Mouse (Mus musculus) embryo, embryonic 10 days (tissue): ENCODE results near the gene Tmbim6.
"Not testable (repeated sequence)": the region's sequence is repeated elsewhere in the genome, so short reads cannot be mapped to it uniquely, and the experiment has no call there.

Source experiments
- DNase-seq: peaks from one replicate; pipeline ENCODE4 v3.0.0-alpha.2; 2015; ENCODE audit warnings: low spot score

Tmbim6 gene

DNA sequence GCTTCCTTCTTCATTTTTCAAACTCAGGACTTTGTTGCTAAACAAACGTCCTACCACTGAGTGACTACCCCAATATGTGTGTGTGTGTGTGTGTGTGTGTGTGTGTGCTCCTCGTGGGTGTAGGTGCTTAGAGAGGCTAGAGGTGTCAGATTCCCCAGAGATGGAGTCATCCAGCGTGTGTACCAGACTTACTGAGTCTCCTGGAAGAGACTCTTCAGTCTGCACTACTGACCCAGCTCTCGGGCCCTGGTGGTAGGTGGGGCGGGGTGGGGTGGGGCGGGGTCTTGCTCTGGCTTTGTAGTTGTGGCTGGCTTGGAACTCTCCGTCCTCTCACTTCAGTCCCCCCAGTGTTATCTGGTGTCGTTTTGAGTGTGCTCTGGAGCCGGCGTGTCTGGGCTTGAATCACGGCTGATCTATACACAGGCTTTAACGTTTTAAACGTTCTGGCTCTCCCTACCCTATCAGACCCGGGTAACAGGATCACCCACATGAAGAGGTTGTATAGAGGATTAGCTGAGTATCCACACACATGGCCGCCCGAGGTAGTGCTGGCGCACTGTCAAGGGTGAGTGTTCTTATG lies 25.1 kb downstream of the Tmbim6 start:
- no peak for DNase-seq

DNA sequence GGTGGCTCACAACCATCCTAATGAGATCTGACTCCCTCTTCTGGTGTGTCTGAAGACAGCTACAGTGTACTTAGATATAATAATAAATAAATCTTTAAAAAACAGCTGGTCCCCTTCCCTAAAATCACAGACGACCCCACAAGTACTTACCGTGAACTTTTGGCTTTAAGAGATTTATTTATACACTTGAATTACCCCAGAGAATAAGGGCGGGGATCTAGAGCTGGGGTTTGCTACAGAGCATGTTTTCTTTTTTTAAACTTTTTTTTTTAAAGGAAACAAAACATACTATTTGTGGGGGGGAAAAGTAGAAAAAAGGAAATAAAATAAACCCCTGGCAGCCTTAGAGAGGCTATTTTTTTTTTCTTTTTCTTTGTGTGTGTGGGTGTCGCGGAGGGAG lies 27.4 kb downstream of the Tmbim6 start:
- DNase-seq = no peak

DNA sequence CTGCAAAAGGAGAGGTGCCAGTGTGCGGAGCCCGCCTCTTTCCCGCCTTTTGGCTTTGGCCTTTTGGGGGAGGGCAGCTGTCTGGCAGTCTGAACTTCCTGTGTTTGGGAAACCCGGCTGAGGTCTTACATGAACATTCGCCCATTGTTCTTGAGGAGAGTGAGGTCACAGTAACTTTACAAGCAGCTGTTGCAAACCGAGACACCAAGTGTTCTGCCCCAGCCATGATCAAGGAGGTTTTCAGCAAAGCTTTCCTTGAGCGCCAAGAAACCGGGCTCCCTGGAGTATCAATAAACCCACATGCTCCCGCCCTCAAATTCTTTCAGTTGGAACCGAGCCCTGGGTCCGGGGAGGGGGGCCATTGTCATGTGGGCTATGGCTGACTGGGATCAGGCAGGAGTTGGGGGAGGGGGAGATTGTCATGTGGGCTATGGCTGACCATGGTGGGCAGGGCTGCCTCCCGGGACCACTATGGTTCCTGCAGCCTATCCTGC lies 27.9 kb downstream of the Tmbim6 start:
- peak; percentile 87 for DNase-seq

DNA sequence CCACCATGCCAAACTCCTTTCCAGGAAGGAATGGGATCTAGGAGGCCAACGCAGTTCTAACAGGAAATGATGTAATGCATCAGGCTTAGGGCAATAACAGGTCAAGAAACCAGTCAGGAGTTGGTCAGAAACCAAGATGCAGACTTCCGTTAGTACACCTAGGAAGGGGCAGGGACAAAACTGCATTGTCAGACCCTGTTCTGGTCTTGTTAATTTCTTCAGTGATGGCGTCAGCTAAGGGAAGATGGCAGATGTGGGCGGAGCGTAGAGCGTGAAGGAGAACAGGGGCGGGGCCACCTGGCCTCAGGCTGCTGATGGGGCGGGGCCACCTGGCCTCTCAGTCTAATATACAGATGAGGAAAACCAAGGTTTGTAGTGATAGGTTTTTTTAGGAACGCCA lies 28.5 kb downstream of the Tmbim6 start:
- no peak for DNase-seq

DNA sequence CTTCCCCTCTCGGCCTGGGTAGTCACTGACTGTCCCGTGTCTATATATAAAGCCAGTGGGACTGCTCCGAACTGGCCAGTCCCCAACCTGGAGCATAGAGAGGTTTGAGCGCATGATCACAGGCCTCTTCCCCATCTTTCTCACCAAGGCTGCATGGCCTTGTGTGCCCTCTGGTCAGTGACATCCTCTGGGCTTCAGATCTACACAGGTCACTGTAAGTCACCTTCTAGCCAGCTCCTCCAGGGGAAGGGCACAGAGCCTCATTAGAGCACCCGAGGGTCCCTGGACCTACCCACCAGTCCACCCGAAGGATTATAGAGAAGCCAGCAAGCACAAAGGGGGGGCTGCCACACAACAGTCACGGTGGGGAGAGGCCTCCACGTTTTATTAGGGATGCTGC lies 29.0 kb downstream of the Tmbim6 start:
- no peak for DNase-seq

DNA sequence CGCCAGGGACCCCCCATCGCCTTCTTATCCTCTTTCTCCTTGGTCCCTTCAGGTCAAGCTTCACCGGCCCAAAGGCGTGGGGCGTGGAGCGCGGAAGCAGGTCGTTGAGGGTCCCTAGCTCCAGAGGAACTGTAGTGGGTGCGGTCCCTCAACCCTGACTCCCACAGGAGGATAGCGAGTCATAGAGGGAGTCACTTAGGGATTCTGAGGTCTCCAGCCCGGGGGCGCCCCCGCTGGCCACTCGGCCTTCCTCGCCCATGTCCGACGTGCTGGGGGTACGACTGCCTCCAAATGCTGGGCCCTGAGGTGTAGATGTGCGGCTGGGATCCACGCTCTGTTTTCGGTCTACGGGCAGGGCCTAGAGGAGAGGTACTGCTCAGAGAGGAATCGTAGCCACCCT lies 29.9 kb downstream of the Tmbim6 start:
- DNase-seq = no peak

DNA sequence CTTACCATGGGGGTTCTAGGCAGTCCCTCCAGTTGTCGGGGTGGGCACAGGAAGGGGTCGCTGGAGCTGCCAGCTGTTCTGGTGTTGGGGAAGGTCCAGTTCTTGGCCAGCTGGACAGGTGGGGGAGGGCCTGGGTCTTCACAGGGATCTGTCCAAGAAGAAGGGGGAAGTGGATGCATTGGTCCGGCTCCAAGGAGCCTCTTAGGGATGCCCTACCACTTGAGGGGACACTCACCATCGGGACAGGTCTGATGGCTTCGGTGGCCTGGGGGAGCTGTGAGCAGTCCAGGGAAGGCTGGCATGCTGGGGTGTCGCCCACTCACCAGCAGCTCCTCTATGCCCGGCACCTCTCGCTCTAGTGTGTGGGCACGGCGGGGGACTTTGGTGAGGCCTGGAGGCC lies 30.4 kb downstream of the Tmbim6 start:
- no peak for DNase-seq

DNA sequence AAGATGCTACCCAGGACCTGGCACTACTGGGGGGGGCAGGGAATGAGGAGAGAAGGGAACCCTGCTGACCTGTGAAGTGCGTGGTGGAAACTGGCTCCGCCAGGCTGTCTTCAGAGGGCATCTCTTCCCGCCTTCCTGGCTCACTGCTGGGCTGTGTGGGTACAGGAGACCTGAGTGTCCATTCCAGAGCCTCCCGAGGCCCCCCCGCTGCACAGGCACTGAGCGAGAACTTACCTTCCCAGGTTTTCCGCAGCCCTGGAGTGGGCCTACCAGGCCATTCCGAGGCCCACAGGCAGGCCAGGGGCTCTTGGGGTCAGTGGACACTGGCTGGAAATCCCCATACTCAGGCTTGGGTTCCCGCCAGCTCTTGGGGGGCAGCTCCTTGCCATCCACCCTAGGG lies 31.2 kb downstream of the Tmbim6 start:
- DNase-seq = no peak

DNA sequence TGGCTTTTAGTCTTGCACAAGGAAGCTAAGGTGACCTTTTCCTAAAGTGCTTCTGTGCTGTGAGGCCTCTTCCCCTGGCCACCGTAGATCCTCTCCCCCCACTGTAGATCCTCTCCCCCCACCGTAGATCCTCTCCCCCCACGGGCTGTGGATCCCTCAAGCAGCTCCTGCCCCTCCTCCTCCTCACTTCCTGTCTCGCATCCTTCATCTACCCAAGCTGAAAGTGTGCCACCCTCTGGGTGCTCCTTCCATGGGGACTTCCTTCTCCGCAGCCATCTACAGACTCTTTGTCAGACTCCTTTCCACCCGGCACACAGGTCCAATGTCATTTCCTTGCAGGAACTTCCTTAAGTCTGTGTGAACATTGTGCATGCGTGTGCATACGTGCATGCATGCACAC lies 37.7 kb downstream of the Tmbim6 start:
- DNase-seq = no peak

DNA sequence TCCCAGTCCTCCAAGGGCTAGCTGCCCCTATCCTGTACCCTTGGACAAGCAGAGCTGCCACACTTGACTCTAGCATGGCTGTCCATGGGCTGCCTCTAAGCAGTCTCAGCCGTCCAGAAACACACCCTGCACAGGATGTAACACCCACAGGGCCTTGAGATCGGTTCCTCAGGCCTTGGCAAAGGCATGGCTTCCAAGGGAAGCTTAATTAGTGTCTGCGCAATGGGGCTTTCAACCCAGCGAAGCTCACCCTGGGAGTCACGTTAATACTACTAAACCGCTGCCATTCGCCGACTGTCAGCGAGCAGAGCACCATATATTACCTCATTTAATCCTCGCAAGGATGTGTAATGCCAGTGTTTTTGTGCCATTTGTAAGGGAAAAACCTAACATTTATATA lies 38.4 kb downstream of the Tmbim6 start:
- DNase-seq = no peak

DNA sequence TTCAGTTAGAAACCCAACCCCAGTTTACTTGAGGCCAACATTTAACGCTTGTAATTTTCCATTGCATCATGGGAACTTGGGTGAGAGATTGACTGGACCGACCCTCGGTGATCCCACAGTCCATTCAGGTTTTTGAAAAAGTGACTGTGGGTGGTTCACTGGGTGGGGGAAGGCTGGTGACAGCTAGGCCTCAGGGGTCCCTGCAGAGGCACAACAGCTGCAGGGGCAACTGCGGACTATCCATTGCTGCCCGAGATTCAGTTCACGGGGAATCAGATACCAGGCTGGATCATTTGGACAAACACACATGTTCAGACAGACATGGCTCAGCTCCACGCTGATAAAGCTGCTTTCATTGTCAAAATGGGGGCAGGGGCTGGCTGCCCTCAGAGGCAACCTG lies 38.8 kb downstream of the Tmbim6 start:
- no peak for DNase-seq

DNA sequence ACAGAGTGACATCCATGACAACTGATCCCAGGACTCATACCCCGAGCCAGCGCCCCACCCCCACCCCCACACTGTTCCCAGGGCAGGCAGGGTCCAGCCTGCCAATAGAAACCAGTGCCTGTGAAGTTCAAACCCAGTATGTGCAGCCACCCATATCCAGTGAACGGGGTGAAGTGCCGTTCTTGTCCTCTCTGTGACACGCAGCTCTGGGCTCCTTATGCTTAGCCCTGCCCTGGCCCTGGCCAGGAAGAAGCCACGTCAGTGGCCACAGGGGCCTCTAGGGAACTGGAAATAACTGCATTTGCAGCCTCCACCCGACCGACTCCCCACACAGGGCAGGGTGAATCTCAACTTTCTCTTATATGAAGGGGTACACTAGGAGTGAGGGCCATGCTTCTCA lies 39.3 kb downstream of the Tmbim6 start:
- no peak for DNase-seq

DNA sequence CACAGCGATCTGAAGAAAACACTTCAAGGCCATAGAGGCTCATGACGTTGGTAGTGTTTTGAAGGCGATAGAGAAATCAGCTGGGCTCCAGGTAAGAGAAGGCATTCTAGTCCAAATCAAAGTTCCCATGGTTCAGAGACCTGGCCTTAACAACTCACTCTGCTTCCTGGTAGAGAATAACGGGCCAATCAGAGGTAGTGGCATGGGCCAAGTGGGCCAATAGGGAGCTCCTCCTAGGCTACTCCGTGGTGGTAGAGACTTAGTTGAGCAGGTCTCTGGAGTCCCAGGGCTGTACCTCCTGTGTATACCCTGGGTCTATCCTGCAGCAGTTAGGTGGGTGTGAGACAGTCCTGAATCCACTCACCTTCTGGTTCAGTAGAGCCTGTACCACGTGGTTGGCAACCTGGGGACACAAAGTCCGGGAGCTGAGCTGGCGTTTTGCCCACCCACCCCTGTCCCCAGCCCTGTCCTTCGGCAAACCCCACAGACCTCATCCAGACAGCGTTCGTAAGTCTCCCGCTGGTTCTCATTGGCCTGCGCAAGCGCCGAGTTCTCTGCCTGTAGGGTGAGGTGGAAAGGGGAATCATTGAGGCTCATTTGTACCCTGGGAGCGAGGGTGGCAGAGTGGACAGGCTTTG lies 40.5 kb downstream of the Tmbim6 start:
- no peak for DNase-seq

DNA sequence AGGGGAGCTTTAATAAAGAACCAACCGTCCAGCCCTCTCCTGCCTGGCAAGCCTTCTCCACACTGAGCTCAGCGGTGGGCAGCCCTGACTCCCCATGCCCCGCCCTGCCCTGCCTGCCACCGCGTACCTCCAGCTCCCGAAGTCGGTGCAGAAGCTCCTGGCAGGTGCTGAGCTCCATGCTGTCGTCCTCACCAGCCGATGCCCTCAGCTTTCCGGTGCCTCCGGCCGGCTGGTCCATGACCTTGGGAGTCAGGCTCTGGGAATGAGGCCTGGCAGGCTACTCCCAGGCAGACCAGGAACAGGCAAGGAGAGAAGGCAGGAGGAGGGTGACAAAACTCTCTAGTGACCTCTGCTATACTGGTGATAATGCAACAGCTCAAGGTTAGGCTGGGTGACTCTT lies 41.2 kb downstream of the Tmbim6 start:
- no peak for DNase-seq

DNA sequence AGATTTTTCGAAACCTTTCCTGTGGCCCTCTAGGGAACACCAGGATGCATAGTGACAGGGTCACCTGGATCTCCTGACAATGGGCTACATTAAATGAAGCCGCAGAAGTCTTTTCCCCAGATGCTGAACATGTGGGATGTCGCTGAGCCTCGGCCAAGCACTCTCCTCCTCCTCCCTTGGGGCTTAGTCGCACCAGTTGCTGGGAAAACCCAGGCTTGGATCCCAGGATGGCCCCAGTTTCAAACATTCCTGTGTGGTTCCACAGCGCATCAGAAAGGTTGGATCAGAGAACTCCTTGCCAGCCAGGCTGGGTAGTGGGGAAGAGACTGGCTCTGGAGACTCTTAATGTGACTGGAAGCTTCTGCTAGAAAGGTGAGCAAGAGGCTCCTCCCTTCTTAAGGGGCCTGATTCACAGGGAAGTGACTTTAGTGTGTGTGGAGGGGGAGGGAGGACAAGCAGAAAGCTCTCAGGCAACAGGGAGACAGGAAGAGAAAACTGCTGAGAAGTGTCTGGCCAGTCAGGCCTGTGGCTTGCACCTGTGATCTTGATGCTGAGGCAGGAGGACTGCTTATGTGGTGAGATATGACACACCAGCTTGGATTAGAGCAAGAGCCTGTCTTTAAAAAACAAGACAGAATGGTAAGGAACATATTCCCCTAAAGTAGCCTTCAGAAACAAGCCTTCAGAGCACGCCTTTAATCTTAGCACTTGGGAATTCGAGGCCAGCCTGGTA lies 46.5 kb downstream of the Tmbim6 start:
- DNase-seq = no peak

DNA sequence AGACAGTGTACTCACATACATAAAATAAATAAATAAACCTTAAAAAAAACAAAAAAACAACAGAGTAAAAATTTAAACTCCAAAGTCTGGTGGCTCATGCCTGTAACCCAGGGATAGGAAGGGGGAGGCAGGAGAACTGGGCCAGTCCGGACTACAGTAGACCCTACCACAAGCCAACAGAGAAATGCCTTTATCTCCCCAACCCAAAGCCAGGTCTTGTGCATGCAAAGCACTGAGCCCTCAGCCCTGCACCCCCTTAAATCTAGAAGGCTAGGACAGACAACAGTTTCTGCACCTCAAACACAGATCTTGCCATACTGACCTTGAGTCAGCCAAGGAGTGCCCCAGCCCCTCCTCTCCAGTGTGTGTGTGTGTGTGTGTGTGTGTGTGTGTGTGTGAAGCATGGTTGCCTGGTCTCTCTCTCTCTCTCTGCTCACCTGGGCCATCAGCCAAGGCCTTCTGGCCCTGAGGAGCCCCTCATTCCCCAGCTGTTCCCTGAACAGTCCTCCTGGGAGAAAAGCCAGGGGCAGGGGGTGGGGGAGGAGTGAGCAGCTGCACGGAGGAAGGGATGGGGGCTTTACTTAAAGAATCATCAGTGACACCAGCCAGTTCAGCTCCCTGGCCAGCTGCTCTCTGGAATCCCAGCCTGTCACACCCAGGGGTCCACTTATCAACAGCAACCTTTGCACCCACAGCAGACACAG lies 47.6 kb downstream of the Tmbim6 start:
- no peak for DNase-seq

DNA sequence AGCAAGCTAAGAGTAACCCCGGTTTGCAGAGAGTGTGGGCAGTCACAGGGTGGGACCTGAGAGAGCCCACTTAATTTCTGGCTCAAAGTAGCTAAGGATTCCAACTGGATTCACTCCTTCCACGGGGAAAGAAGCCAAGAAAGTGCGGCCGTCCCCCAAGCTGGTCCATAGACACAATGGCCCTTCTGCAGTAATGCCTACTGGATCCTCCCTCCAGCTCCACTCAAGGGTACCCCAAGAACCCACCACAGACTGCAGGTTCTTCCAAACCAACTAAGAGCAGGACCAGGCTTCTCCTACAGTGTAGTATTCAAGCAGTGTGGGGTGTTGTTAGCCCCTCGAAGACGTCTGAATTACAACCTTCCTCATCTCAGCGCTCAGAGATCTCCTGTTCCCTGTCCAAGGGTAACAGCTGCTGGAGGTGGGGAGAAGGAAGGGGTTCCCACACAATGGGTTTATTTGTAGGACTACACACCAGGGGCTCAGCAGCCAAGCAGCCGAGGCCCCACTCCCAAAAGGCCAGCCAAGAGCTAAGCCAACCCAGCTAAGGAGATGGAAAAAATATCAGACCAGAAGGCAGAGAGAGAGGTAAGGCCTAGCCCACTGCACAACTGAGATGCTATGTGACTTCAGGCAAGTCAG lies 48.3 kb downstream of the Tmbim6 start:
- DNase-seq = no peak

DNA sequence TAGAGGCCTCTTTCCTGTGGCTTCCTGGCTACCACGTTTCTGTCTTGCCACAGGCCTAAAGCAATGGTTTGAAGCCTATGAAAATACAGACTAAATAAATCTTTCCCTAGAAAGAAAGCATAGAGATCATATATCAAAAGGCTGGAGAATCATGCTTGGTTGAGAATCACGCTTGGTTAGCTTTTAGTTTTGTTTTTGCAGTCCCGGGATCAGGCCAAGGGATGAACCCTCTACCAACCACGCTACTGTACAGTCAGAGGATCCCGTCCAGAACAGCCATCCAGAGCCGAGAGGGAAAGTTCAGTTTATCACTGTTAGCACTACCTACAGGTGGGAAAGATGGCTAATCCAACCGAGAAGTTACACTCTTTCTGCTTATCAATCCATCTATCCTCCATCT lies 49.7 kb downstream of the Tmbim6 start:
- no peak for DNase-seq

DNA sequence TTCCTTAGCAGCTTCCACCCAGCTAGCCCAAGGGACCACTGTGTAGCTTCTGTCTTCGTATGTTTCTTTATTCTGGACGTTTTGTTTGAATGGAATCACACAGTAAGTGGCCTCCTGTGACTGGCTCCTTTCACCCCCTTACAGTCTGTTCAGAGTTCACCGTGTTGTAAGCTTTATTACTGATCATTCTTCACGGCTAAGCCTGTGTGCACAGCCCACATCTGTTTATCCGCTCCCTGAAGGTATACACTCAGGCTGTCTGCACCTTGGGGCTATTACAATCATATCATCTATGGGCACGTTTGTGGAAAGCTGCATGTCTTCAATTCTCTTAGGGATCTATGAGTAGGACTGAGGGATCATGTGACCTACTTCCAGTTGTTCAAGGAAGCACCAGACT lies 52.9 kb downstream of the Tmbim6 start:
- DNase-seq = no peak

DNA sequence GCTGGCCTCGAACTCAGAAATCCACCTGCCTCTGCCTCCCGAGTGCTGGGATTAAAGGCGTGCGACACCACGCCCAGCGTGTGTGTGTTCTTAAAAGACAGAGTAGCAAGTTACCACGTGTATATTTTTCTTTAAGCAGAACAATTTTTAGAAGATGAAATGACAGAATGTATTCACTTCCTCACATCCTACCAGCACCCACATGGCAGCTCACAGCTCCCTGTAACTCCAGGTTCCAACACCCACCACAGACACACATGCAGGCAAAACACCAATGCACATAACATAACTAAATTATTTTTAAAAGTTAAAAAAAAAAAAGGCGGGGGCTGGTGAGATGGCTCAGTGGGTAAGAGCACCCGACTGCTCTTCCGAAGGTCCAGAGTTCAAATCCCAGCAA lies 53.5 kb downstream of the Tmbim6 start:
- DNase-seq = not testable (repeated sequence)

DNA sequence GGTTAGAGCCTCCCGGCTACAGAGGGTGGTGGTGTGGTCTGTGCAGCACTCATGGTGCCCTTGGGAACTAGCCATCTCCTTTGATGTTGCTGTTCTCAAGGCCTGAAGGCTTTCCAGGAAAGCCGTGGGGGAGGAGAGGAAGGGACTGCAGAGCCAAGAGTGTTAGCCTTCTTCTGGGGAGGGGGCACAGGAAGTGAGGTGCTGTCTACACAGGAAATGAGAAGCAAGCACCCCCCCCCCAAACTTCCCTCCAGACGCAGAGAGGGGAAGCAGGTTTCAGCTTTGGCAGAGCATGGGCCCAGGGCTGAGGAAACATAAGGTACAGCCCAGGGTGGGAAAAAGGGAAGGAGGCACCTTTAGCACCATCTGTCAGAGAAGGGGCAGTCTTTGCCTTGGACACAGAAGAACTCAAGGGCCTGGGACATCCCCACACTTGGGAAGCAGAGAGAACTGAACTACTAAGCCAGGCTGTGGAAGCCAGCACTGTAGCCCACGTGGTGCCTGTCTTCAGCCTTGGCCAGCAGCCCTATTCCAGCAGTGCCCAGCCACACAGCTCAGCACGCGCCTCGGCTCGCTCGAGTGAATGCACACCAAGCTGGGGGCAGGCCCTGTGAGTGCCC lies 56.6 kb downstream of the Tmbim6 start:
- no peak for DNase-seq

DNA sequence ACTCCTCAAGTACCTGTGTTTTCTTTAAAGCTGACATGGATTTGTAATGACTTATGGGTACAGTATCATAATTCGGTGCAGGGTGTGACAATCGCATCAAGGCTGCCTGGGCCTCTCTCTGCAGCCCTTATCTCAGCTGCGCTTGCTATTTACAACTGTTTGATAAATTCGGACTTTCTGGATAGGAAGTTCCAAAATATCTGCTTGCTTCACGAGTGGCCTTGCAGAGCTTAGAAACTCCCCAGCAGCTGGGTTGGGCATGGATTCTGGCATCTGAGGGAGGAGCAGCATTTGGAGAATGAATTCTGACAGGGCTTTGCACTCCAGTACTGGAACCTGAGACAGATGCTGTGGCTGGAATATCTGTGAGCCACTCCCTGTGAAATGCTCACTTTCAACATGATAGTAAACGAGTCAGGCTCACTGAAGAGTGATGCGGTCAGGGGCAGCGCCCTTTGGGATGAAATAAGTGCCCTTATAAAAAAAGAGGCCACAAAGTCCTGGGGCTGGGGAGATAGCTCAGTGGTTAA lies 57.1 kb downstream of the Tmbim6 start:
- no peak for DNase-seq
